Mouse (Mus musculus): ENCODE measurements around the gene Gnao1. TPM values are rescaled to one million over a fixed set of nuclear protein-coding genes. Genes with fewer than 3 reads are reported as not detected.

Gnao1 gene
- total and polyA plus RNA-seq, 3 experiments, result 1.1 to 13.5 (median 3.5) TPM

GRCm38 (mm10) chr8:93980141-93980540 lies 170.4 kb downstream of the Gnao1 start:
- Histone ChIP-seq H3K4me3 (replicated peaks in 1 of 3; ENCODE audit: low read depth in 2 of 3, low read length in 2 of 3, poor library complexity in 1 of 3) (no peak overlapping the region), H3K4me1 (ENCODE audit: control insufficient read depth in 1 of 2, insufficient read depth in 2 of 2) (peaks cover 0 to 4% of the 10 kb centered on the region in 2 experiments; a peak in 1 of 4 replicates), H3K36me3 (replicated peaks in 1 of 2; ENCODE audit: control insufficient read depth in 1 of 2, insufficient read depth in 1 of 2, low read length in 1 of 2) (peaks cover 80 to 93% of the 10 kb centered on the region in 2 experiments), H3K27ac (ENCODE audit: insufficient read depth, low read depth) (no peak overlapping the region), H3K27me3 (replicated peaks) (no peaks in the 10 kb centered on the region), H3K79me2 (replicated peaks; ENCODE audit: control insufficient read depth, extremely low read depth, insufficient read depth, poor library complexity, severe bottlenecking) (no peaks in the 10 kb centered on the region; the same call in 1 of the 2 replicates), H3K9ac (ENCODE audit: insufficient read depth, low read depth) (no peak overlapping the region), H3K4me2 (ENCODE audit: insufficient read depth, low read depth, poor library complexity, severe bottlenecking) (no peak overlapping the region), H3K9me3 (replicated peaks; ENCODE audit: low read length) (peaks cover 2% of the 10 kb centered on the region)
- TF ChIP-seq MEF2A (IDR thresholded peaks at IDR 0.05; ENCODE audit: borderline replicate concordance, low read depth, low read length), result no peak
- TF ChIP-seq NELFE (IDR thresholded peaks at IDR 0.05; ENCODE audit: low read depth, low read length), result no peak
- no peak for TF ChIP-seq E2F4 (IDR thresholded peaks at IDR 0.05; ENCODE audit: insufficient replicate concordance, low read depth, low read length)
- TF ChIP-seq RAD21 (IDR thresholded peaks at IDR 0.05; ENCODE audit: low read depth, low read length), result no peak
- no peak for TF ChIP-seq KAT2A (IDR thresholded peaks at IDR 0.05; ENCODE audit: insufficient replicate concordance, low read length)
- no peak for TF ChIP-seq ZC3H11A (IDR thresholded peaks at IDR 0.05; ENCODE audit: low read depth, low read length)
- TF ChIP-seq BHLHE40 (IDR thresholded peaks at IDR 0.05; ENCODE audit: low read depth, low read length), result no peak
- TF ChIP-seq SIN3A (IDR thresholded peaks at IDR 0.05; ENCODE audit: low read length), result no peak
- no peak for TF ChIP-seq IRF4 (IDR thresholded peaks at IDR 0.05; ENCODE audit: low read depth, low read length)
- no peak for TF ChIP-seq MAFK (IDR thresholded peaks at IDR 0.05; ENCODE audit: insufficient replicate concordance, low read length)
- no peak for TF ChIP-seq RCOR1 (conservative IDR thresholded peaks at IDR 0.05; ENCODE audit: low read depth, low read length)
- TF ChIP-seq CHD1 (IDR thresholded peaks at IDR 0.05; ENCODE audit: low read depth, low read length), result no peak
- TF ChIP-seq ZMIZ1 (IDR thresholded peaks at IDR 0.05; ENCODE audit: low read depth, low read length), result no peak
- TF ChIP-seq SMC3 (IDR thresholded peaks at IDR 0.05; ENCODE audit: low read depth, low read length), result no peak
- in situ Hi-C loops (cut with MboI; ENCODE audit: low pct_ligation_motif_present, low pct_unique_long_range_greater_than_20kb, low sequenced_read_pairs), result no loop called here
- dilution Hi-C loops (cut with MboI; ENCODE audit: extremely low pct_ligation_motif_present, extremely low pct_unique_long_range_greater_than_20kb, low sequenced_read_pairs), result no loop called here
- no peak for DNase-seq (ENCODE audit: extremely low read depth)

- H3K79me2 ChIP-seq (replicated peaks; ENCODE audit: control insufficient read depth, extremely low read depth, insufficient read depth, poor library complexity, severe bottlenecking), result no peaks in the 10 kb centered on the region; the same call in 1 of the 2 replicates
- H3K9me3 ChIP-seq (replicated peaks; ENCODE audit: low read length), result peaks cover 2% of the 10 kb centered on the region
- dilution Hi-C loops (cut with MboI; ENCODE audit: extremely low pct_ligation_motif_present, extremely low pct_unique_long_range_greater_than_20kb, low sequenced_read_pairs), result no loop called here
- H3K27me3 ChIP-seq (replicated peaks), result no peaks in the 10 kb centered on the region
- DNase-seq (ENCODE audit: extremely low read depth), result no peak
- no peak overlapping the region for H3K9ac ChIP-seq (ENCODE audit: insufficient read depth, low read depth)
- no peak overlapping the region for H3K4me2 ChIP-seq (ENCODE audit: insufficient read depth, low read depth, poor library complexity, severe bottlenecking)
- H3K4me1 ChIP-seq (ENCODE audit: control insufficient read depth in 1 of 2, insufficient read depth in 2 of 2), result peaks cover 0 to 4% of the 10 kb centered on the region in 2 experiments; a peak in 1 of 4 replicates
- peaks cover 75 to 91% of the 10 kb centered on the region in 2 experiments for H3K36me3 ChIP-seq (replicated peaks in 1 of 2; ENCODE audit: control insufficient read depth in 1 of 2, insufficient read depth in 1 of 2, low read length in 1 of 2)
- H3K27ac ChIP-seq (ENCODE audit: insufficient read depth, low read depth), result no peak overlapping the region
- in situ Hi-C loops (cut with MboI; ENCODE audit: low pct_ligation_motif_present, low pct_unique_long_range_greater_than_20kb, low sequenced_read_pairs), result no loop called here
- TF ChIP-seq MAX (IDR thresholded peaks at IDR 0.05; ENCODE audit: low read length) (no peak), MAZ (IDR thresholded peaks at IDR 0.05; ENCODE audit: low read depth, low read length) (no peak), USF2 (conservative IDR thresholded peaks at IDR 0.05; ENCODE audit: low read depth, low read length) (no peak), UBTF (IDR thresholded peaks at IDR 0.05; ENCODE audit: low read depth, low read length) (no peak), POLR2A (IDR thresholded peaks at IDR 0.05; ENCODE audit: low read depth, low read length) (no peak), SMC3 (IDR thresholded peaks at IDR 0.05; ENCODE audit: low read depth, low read length) (no peak), RCOR1 (conservative IDR thresholded peaks at IDR 0.05; ENCODE audit: low read depth, low read length) (no peak), TBP (conservative IDR thresholded peaks at IDR 0.05; ENCODE audit: low read depth, low read length) (no peak), HCFC1 (IDR thresholded peaks at IDR 0.05; ENCODE audit: low read depth, low read length) (no peak), NELFE (IDR thresholded peaks at IDR 0.05; ENCODE audit: low read depth, low read length) (no peak), ZC3H11A (IDR thresholded peaks at IDR 0.05; ENCODE audit: low read depth, low read length) (no peak), MEF2A (IDR thresholded peaks at IDR 0.05; ENCODE audit: borderline replicate concordance, low read depth, low read length) (no peak), IRF4 (IDR thresholded peaks at IDR 0.05; ENCODE audit: low read depth, low read length) (no peak)
- no peak overlapping the region for H3K4me3 ChIP-seq (replicated peaks in 1 of 3; ENCODE audit: low read depth in 2 of 3, low read length in 2 of 3, poor library complexity in 1 of 3)
These were observed 172.0 kb downstream of the Gnao1 start for GRCm38 (mm10) chr8:93981679-93982215.

Data from CH12.LX (cell line).